Mouse (Mus musculus) spleen, embryonic (tissue): ENCODE measurements around the gene Nup214.

Experiments used
- CTCF ChIA-PET: fragments of 350-600 bp; sonication (Branson Sonifier 250); formaldehyde crosslinking; loops from one replicate; lab custom pipeline; 2022; lab: Charles Lee

The Nup214 gene

GRCm38 (mm10) chr2:32066005-32066404 is 91.8 kb downstream of the Nup214 start:
- CTCF ChIA-PET = no interaction called here

GRCm38 (mm10) chr2:32068811-32069607 is 94.8 kb downstream of the Nup214 start:
- CTCF ChIA-PET = no interaction called here

GRCm38 (mm10) chr2:32070747-32071146 is 96.5 kb downstream of the Nup214 start:
- CTCF ChIA-PET = no interaction called here

- CTCF ChIA-PET = no interaction called here
Measured at GRCm38 (mm10) chr2:32074404-32074803, 100.2 kb downstream of the Nup214 start.

GRCm38 (mm10) chr2:32075368-32075767 is 101.1 kb downstream of the Nup214 start:
- CTCF ChIA-PET = no interaction called here

- CTCF ChIA-PET = interaction anchor here (0.7 kb wide), 1 partner anchor 102 kb away, joined by 3 read pairs; no protein-coding TSS in a partner anchor
Measured at GRCm38 (mm10) chr2:32077744-32078143, 103.5 kb downstream of the Nup214 start.

- CTCF ChIA-PET = interaction anchor here (1.0 kb wide), 1 partner anchor 27 kb away, joined by 3 read pairs; no protein-coding TSS in a partner anchor
Measured at GRCm38 (mm10) chr2:32078522-32078921, 104.3 kb downstream of the Nup214 start.

- CTCF ChIA-PET = interaction anchor here (1.0 to 1.2 kb wide), 2 partner anchors 16 to 28 kb away, joined by 3 read pairs; no protein-coding TSS in a partner anchor
Measured at GRCm38 (mm10) chr2:32079191-32079725, 105.0 kb downstream of the Nup214 start.

GRCm38 (mm10) chr2:32080681-32081080 is 106.4 kb downstream of the Nup214 start:
- CTCF ChIA-PET = interaction anchor here (0.5 to 0.9 kb wide), 2 partner anchors 13 to 20 kb away, joined by 3 to 5 read pairs; no protein-coding TSS in a partner anchor

- CTCF ChIA-PET = interaction anchor here (0.5 to 0.9 kb wide), 2 partner anchors 13 to 21 kb away, joined by 3 to 5 read pairs; no protein-coding TSS in a partner anchor
Measured at GRCm38 (mm10) chr2:32081296-32081929, 107.2 kb downstream of the Nup214 start.

- CTCF ChIA-PET = no interaction called here
Measured at GRCm38 (mm10) chr2:32082229-32082628, 108.0 kb downstream of the Nup214 start.

- CTCF ChIA-PET = no interaction called here
Measured at GRCm38 (mm10) chr2:32083159-32084011, 109.1 kb downstream of the Nup214 start.

GRCm38 (mm10) chr2:32084111-32084871 is 110.1 kb downstream of the Nup214 start, which contains the start of gene Fam78a:
Fam78a (minus strand) TSS chr2:32084857.
- CTCF ChIA-PET = interaction anchor here (0.7 kb wide), 1 partner anchor 20 kb away, joined by 4 read pairs; no protein-coding TSS in a partner anchor

- CTCF ChIA-PET = interaction anchor here (0.7 kb wide), 1 partner anchor 20 kb away, joined by 4 read pairs; no protein-coding TSS in a partner anchor
Measured at GRCm38 (mm10) chr2:32084872-32085199, 110.6 kb downstream of the Nup214 start.

GRCm38 (mm10) chr2:32085231-32085630 is 111.0 kb downstream of the Nup214 start:
- CTCF ChIA-PET = interaction anchor here (0.7 kb wide), 1 partner anchor 21 kb away, joined by 4 read pairs; no protein-coding TSS in a partner anchor

GRCm38 (mm10) chr2:32087606-32088005 is 113.4 kb downstream of the Nup214 start:
- CTCF ChIA-PET = no interaction called here

- CTCF ChIA-PET = no interaction called here
Measured at GRCm38 (mm10) chr2:32088372-32088981, 114.2 kb downstream of the Nup214 start.

- CTCF ChIA-PET = no interaction called here
Measured at GRCm38 (mm10) chr2:32089606-32090005, 115.4 kb downstream of the Nup214 start.

- CTCF ChIA-PET = no interaction called here
Measured at GRCm38 (mm10) chr2:32090145-32090544, 115.9 kb downstream of the Nup214 start.

GRCm38 (mm10) chr2:32091956-32092355 is 117.7 kb downstream of the Nup214 start:
- CTCF ChIA-PET = no interaction called here
